Mouse (Mus musculus) bone marrow, adult 2 months (tissue): ENCODE measurements around the gene Gm39566. TPM values are rescaled to one million over a fixed set of nuclear protein-coding genes. Genes with fewer than 3 reads are reported as not detected.
A peak's percentile ranks its signal among the peaks of the same experiment; 100 is the strongest.

Experiments
- H3K27ac ChIP-seq: fragments of 200-500 bp; 2 replicates; pipeline ENCODE4 v1.5.1; 2012; ENCODE audit warnings: low read depth, mild to moderate bottlenecking, control low read depth, inconsistent platforms, low read length; ENCODE audit not compliant: control insufficient read depth, poor library complexity, insufficient read depth
- H3K4me1 ChIP-seq: fragments of 200-500 bp; 2 replicates; pipeline ENCODE4 v1.6.1; 2011; ENCODE audit warnings: low read length; ENCODE audit not compliant: control insufficient read depth, insufficient read depth
- H3K4me3 ChIP-seq: fragments of 200-500 bp; replicated peaks from 2 replicates; pipeline ENCODE3; 2011; ENCODE audit warnings: mild to moderate bottlenecking, low read depth, low read length, control low read depth; ENCODE audit not compliant: control insufficient read depth
- CTCF ChIP-seq: fragments of 200-500 bp; IDR thresholded peaks from 2 replicates; pipeline ENCODE4 v1.5.1; 2011; ENCODE audit warnings: low read length, control low read depth; ENCODE audit not compliant: control insufficient read depth, insufficient read depth
- POLR2A ChIP-seq: fragments of 200-500 bp; IDR thresholded peaks from 2 replicates; pipeline ENCODE4 v1.6.1; 2011; ENCODE audit warnings: low read depth, mild to moderate bottlenecking, control low read depth, low read length, borderline replicate concordance; ENCODE audit not compliant: control insufficient read depth
- WGBS: fragments of 180-500 bp; shearing (Covaris S2); methylation state at CpG from one replicate; pipeline ENCODE4 v1.1.7; 2018; 5-methylcytosine and 5-hydroxymethylcytosine counted together
- polyA plus RNA-seq: library from polyadenylated mRNA; stranded (reverse); fragments of >200 nt; gene quantifications from 2 replicates; pipeline ENCODE4 v1.2.4, GENCODE M21; 2011; ENCODE audit warnings: low replicate concordance; ENCODE audit not compliant: missing spikeins, insufficient read depth, insufficient read length

Gm39566 gene
- polyA plus RNA-seq, 1 experiment: not detected

GRCm38 (mm10) chr11:69822080-69822479 is 7.0 kb upstream of the Gm39566 start, which contains the start of gene Spem1:
Gene Spem1 (minus strand): TSS chr11:69822180.
- Histone ChIP-seq H3K27ac (no peak within 1 kb of the TSS), H3K4me3 (no peak within 1 kb of the TSS), H3K4me1 (no peaks in the 10 kb centered on the region)
- 83% methylated on average over 3 of the region's 3 CpGs for WGBS
- TF ChIP-seq CTCF (no peak), POLR2A (no peak)

GRCm38 (mm10) chr11:69818871-69819270 is 3.8 kb upstream of the Gm39566 start:
- Histone ChIP-seq H3K27ac (no peak overlapping the region), H3K4me3 (no peak overlapping the region), H3K4me1 (no peaks in the 10 kb centered on the region)
- 53% methylated on average over 8 of the region's 8 CpGs for WGBS
- TF ChIP-seq CTCF: no peak
- TF ChIP-seq POLR2A: no peak

- 70% methylated on average over 2 of the region's 2 CpGs for WGBS
- H3K4me1 ChIP-seq: no peaks in the 10 kb centered on the region
- TF ChIP-seq CTCF (no peak), POLR2A (no peak)
- no peak within 1 kb of the TSS for H3K4me3 ChIP-seq
- H3K27ac ChIP-seq: no peak within 1 kb of the TSS
These were observed 3.3 kb upstream of the Gm39566 start, which contains the start of gene Spem2 for GRCm38 (mm10) chr11:69818365-69818764. Gene Spem2 (minus strand): TSS chr11:69818465.

- TF ChIP-seq POLR2A (no peak), CTCF (no peak)
- no peaks in the 10 kb centered on the region for H3K4me1 ChIP-seq
- 84% methylated on average over 12 of the region's 12 CpGs for WGBS
- H3K27ac ChIP-seq: no peak overlapping the region
- H3K4me3 ChIP-seq: no peak overlapping the region
These were observed 1.4 kb upstream of the Gm39566 start for GRCm38 (mm10) chr11:69816520-69816919.

GRCm38 (mm10) chr11:69810280-69810679 is 4.8 kb downstream of the Gm39566 start:
- H3K27ac ChIP-seq: no peak overlapping the region
- H3K4me3 ChIP-seq: no peak overlapping the region
- TF ChIP-seq CTCF (0 out of 2 replicates have a peak, but pooled peaks have one; percentile 6), POLR2A (no peak)
- H3K4me1 ChIP-seq: no peaks in the 10 kb centered on the region

DNA sequence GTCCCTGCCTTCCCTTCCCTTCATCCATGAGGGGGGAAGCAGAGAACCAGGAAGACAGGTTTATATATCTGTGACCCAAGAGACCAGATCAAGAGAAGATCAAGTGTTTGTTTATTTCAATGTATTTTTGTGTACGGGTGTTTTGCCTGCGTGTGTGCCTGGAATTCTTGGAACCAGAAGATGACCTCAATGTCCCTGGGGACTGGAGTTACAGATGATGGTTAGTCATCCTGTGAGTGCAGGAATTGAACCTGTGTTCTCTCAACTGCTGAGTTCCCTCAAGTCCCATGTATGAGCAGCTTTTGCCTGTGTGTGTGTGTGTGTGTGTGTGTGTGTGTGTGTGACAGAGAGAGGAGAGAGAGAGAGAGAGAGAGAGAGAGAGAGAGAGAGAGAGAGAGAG is 7.5 kb downstream of the Gm39566 start:
- H3K4me1 ChIP-seq: no peaks in the 10 kb centered on the region
- H3K4me3 ChIP-seq: no peak overlapping the region
- TF ChIP-seq POLR2A (no peak), CTCF (no peak)
- 92% methylated on average over 2 of the region's 2 CpGs for WGBS
- H3K27ac ChIP-seq: no peak overlapping the region

DNA sequence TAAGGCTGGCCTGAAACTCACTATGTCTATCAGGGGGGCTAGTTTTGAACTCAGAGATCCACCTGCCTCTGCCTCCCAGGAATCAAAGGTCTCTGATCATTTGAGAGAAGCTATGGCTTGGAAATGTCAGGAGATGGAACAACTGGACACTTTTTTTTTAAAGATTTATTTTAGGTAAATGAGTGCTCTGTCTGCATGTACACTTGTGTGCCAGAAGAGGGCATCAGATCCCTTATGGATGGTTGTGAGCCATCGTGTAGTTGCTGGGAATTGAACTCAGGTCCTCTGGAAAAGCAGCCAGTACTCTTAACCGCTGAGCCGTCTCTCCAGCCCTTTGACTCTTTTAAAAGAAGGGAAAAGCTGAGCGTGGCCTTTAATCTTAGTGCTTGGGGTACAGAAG is 8.7 kb downstream of the Gm39566 start:
- TF ChIP-seq POLR2A: no peak
- TF ChIP-seq CTCF: no peak
- H3K4me3 ChIP-seq: no peak overlapping the region
- H3K4me1 ChIP-seq: no peaks in the 10 kb centered on the region
- WGBS: 90% methylated on average over 4 of the region's 4 CpGs
- H3K27ac ChIP-seq: no peak overlapping the region

GRCm38 (mm10) chr11:69804972-69805909 is 9.9 kb downstream of the Gm39566 start, which contains the start of gene Tmem102:
Gene Tmem102 (minus strand): TSS chr11:69805624.
- Histone ChIP-seq H3K4me3 (no peak within 1 kb of the TSS), H3K27ac (no peak within 1 kb of the TSS), H3K4me1 (no peaks in the 10 kb centered on the region; the same call in 1 of the 2 replicates)
- 59% methylated on average over 29 of the region's 29 CpGs for WGBS
- TF ChIP-seq CTCF: no peak
- no peak for TF ChIP-seq POLR2A

- no peak overlapping the region for H3K27ac ChIP-seq
- H3K4me3 ChIP-seq: no peak overlapping the region
- WGBS: 50% methylated on average over 12 of the region's 12 CpGs
- no peak for TF ChIP-seq POLR2A
- TF ChIP-seq CTCF: no peak
- H3K4me1 ChIP-seq: no peaks in the 10 kb centered on the region; the same call in 1 of the 2 replicates
These were observed 10.5 kb downstream of the Gm39566 start for GRCm38 (mm10) chr11:69804652-69804940.
